Mouse (Mus musculus) gastrocnemius, postnatal 25 days (tissue): ENCODE measurements around the gene Prss21. TPM values are rescaled to one million over a fixed set of nuclear protein-coding genes. Genes with fewer than 3 reads are reported as not detected.

Experiments
- DNase-seq: peaks from one replicate; pipeline ENCODE4 v3.0.0; 2022
- long read RNA-seq, 2 experiments: library from polyadenylated mRNA; stranded (forward); transcript quantifications; one replicate each; pipeline ENCODE4 v2.0.0; 2021
- total RNA-seq, 2 experiments: library from RNA; stranded (reverse); gene quantifications; 1 replicate in 1 of 2; 2 replicates in 1 of 2; pipeline ENCODE4 v1.2.3; 2021

Gene Prss21
- total RNA-seq: not detected
- long read RNA-seq, experiment 1: 0 reads
- long read RNA-seq, experiment 2: 0 reads

DNA sequence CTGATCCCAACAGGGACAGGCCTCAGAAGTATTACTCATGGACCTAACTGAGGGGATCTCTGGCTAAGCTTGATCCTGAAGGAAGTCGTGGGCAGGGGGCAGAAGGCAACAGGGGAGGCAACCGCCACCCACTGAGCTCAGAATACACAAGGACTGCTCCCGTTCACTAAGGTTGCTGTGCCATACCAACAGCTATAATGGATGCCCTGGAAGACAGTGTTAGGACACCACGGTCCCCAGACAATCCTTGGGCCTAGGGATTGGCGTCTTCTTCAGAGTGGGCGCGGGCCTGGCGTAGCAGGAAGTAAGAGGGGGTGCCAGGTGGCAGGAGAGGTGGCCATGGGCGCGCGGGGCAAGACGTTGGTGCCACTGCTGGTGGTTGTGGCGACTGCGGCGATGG, at the start of gene Prss21:
TSS of gene Prss21 (plus strand) at position 301 of the 400 bp plus-strand sequence.
- no peak for DNase-seq

DNA sequence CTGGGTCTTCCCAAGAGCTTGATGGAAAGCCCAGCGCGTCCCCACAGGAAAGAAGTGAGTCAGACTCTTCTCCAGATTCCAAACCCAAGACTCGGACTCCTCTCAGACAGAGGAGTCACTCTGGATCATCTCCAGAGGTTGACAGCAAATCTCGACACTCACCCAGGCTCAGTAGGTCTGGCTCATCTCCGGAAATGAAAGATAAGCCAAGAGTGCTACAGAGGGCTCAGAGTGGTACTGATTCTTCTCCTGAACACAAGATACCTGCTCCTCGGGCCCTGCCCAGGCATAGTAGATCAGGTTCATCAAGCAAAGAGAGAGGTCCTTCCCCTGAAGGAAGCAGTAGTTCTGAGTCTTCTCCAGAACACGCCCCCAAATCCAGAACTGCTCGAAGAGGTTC, 49.3 kb upstream of the Prss21 start:
- DNase-seq: no peak

DNA sequence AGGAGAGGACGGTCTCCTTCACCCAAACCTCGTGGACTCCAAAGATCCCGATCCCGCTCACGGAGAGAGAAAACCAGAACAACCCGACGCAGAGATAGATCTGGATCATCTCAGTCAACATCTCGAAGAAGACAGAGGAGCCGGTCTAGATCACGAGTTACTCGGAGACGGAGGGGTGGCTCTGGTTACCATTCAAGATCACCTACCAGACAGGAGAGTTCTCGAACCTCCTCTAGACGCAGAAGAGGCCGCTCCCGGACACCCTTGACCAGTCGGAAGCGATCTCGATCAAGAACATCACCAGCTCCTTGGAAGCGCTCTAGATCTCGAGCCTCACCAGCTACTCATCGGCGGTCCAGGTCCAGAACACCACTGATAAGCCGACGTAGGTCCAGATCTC, 48.6 kb upstream of the Prss21 start:
- no peak for DNase-seq

DNA sequence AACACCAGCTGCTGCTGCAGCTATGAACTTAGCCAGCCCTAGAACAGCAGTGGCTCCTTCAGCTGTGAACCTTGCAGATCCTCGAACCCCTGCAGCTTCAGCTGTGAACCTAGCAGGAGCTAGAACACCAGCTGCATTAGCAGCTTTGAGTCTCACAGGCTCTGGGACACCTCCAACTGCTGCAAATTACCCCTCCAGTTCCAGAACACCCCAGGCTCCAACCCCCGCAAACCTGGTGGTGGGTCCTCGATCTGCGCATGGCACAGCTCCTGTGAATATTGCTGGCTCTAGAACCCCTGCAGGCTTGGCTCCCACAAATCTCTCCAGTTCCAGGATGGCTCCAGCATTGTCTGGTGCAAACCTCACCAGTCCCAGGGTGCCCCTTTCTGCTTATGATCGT, 47.1 kb upstream of the Prss21 start:
- DNase-seq: no peak

DNA sequence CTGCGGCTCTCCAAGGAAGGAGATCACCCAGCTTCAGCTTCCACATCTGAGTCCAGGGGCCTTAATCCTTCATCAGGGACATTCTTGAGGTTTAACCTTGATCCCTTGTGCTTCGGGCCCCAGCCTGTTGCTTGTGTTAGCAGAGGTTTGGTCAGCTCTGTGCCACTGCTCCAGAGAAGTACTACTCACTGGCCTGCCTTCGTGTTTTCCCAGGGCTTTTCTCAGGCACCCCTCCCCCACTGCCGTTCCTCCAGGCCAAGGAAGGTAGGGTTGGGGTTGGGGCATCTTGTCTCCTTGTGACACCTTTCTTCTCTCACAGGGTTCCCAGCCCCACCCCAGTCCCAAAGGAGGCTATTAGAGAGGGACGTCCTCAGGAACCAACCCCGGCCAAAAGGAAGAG, 45.8 kb upstream of the Prss21 start:
- DNase-seq: no peak

DNA sequence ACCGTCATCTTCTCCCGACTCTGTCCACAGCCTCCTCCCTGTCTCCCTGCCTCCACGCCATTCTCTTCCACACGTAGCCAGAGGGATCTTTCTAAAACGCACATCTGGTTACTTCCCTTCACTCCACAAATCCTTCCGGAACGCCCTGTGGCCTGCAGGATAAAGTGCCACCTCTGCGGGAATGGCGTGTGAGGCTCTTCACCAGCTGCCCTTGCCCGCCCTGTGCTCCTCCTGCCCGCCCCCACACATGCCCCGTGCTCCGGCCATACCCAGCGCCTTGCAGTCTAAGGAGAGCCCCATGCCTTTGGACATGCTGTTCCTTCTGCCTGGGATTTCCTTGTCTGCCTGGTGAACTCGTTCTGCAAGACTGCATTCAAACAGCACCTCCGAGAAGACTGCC, 44.8 kb upstream of the Prss21 start:
- no peak for DNase-seq

DNA sequence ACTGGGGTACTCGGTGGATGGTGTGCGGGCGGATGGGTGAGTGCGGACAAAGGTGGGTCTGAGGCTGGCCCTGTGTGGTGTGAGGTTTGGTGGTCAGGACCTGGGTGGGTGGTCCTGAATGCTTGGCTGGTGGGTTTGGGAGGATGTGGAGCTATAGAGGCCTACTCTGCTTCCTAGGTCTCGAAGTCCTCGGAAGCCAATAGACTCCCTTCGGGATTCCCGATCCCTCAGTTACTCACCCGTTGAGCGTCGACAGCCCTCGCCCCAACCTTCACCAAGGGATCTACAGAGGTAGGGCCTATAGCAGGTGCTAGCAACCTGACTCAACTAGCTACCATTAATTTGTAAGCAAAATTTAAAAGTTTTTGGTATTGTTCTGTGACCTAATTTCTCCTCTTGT, 44.2 kb upstream of the Prss21 start:
- DNase-seq: no peak

DNA sequence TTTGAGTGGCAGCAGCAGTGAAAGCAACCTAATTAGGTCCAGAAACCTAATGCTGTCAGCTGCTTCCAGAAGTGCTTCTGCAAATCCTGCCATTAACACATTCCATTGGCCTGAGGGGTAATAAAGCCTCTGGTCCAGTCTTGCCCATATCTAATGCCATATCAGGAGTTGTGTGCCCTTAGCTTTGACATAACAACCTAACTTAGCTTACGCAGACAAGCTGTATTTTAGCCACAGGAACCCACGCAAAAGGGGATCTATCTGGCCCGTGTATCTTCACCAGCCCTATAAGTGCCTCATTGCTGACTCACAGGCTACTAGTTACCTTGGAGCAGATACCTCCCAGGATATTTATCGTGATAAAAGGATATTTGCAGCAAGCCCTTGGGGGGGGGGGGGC, 42.3 kb upstream of the Prss21 start:
- DNase-seq: no peak

DNA sequence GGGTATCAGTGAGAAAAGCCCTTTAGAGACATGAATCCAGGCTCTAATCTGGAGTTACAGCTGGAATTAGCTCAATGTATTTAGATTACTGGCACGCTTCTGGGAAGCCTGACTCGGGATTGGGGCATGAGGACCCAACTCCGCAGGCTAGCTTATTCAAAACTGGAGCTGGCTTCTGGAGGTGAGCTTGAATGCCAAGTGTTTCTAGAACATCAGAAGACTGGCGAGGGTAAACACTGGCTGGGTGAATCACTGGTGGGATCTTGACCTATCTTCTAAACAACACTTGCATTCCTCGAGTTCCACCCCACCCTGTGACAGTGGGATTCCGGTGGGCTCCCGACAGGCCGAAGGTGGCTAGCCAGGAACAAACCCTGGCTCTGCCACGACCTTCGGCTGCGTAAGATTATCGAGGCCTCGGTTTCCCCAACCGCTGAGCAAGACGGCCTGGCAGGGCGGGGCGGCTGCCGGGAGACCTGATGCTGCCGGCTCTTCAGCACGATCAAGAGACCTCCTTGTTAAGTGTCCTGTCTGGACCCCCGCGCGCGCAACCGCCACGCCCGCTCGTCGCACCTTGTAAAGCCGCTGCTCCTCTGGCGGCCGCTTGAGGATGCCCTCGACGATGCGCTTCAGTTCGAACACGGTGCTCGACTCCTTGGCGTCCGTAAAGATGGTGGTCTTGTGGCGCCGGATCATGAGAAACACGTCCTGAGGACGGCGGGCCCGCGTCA, 39.4 kb upstream of the Prss21 start:
- DNase-seq: peak; percentile 46

DNA sequence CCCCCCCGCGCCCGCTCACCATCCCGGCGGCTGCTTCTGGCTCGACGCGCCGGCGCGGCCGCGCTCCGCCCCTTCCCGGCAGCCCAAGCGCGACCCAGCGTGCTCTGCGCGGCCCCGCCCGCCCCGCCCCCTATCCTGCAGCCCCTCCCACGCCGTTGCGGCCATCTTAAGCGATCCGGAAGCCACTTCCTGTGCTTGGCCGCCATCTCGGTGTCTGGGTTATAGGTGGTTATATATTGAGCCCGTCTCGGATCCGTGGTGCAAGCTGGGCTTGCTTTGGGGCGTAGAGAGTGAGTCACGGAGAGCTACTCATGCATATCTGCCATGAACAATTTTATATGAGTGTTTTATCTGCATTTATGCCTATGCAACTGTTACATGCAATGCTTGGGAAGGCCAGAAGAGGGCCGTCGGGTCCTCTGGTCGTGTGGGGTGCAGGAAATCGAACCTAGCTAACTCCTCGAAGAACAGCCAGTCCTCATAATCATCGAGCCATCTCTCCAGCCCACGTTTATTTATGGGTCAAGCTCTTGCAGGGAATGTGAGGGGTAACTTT, 38.7 kb upstream of the Prss21 start, which contains the start of gene Elob:
TSS of gene Elob (minus strand) at position 73 of the 556 bp plus-strand sequence.
- peak; percentile 88 for DNase-seq

DNA sequence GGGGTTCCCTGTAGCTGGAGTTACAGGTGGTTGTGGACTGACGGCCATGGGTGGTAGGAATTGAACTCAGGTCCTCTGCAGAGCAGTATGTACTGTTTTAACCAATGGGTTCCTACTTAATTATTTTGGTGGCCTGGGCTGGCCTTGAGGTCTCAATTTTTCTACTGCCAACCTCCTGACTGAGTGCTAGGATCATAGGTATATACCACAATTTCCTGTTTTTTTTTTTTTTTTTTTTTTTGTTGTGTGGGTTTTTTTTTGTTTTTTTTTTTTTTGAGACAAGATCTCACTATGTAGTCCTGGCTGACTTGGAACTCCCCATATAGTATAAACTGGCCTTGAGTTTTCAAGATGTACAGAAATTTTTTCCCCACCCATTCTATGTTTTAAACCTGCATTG, 36.7 kb upstream of the Prss21 start:
- DNase-seq: no peak

DNA sequence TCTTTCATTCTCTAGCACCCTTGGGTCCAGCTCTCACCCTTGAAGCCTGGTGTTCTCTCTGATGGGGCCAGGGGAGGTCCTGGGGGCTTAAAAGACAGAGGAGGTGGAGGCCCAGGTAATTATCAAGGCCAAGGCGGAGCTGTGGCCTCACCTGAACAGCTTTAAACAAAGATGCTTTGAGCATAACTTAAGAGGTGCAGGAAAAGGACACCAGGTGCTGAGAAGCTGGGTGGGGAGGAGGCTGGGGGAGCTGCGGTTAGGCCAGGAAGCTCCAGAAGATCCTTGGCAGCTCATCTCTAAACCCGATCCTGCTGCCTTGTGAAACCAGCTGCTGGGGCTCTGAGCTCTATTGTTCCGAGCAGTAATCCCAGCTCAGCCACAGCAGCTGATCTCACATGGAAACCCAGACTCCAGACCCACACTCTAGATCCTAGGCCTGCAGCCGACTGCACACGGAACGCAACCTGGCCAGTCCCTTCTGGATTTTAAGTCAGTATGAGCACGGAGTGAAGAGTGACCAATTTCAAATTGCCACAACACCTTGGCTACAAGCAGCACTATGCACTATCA, 31.8 kb upstream of the Prss21 start, which contains the start of gene Prss33:
TSS of gene Prss33 (minus strand) at position 51 of the 570 bp plus-strand sequence.
- no peak for DNase-seq

DNA sequence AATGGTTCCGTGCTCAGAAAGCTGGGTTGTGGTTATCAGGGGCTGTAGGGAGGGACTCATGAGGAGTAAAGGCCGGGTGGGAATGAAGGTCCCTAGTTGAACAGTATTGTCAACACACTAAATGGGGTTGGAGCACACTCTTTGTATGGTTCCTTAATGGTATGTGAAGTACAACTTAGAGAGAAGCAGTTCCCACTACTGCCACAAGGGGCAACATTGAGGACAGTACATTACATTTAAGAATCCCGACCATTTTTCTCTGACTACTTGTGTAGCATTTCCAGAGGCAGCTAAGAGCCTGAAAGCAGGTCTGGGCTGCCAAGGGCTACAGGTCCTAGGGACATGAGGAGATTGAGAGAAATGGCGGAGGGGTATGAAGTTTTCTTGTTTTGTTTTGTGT, 26.7 kb upstream of the Prss21 start:
- DNase-seq: no peak

DNA sequence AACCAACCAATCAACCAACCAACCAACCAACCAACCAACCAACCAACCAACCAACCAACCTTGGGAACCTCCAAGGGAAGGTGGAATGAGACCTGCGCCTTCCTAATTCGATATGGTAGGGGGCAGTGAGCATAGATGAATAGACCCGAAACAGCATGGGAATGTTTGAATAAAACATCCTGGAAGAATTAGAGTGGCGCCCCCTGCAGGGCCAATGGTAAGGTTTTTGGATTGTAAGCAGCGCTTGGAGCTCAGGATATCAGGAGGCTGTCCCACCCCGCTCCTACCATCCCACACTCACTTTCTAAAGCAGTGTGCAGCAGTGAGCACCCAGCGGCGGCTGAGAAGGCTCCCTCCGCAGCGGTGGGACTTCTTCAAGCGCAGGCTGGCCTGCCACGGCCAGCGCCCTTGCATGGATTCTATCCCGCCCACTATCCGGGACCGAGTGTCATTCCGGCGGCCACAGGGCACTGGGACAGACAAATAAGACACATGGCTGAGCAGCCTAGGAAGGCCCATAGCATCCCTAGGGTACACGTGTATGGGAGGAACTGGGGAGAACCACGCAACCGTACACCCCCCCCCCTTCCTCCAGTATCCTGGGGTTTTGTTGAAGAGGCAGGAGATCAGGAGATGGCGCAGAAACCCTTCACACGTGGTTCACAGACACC, 24.6 kb upstream of the Prss21 start:
- DNase-seq: no peak

DNA sequence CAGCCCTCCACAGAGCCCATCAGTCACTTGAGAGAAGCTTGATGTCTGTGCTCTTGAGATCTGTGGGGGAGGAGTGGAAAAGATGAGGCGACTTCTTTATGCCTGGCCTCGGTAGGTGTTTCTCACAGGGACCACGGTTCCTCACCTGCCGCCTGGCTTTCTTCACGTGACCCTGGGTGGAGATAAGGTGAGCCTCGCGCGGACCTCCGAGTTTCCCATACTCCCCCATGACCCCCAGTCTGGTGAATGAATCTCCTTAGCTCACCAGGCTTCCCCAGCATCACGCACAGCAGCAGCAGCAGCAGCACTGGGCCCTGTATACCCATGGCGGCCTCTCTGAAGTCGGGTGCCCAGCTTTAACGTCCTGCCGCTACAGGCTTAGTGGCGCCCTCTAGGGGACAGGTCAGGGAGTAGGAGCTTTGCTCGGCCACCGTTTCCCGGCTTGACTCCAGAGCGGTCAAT, 24.0 kb upstream of the Prss21 start, which contains the start of the genes Prss32 and Prss41:
TSS of gene Prss32 (plus strand) at position 44 of the 462 bp plus-strand sequence.
TSS of gene Prss41 (minus strand) at position 361 of the 462 bp plus-strand sequence.
- DNase-seq: no peak

DNA sequence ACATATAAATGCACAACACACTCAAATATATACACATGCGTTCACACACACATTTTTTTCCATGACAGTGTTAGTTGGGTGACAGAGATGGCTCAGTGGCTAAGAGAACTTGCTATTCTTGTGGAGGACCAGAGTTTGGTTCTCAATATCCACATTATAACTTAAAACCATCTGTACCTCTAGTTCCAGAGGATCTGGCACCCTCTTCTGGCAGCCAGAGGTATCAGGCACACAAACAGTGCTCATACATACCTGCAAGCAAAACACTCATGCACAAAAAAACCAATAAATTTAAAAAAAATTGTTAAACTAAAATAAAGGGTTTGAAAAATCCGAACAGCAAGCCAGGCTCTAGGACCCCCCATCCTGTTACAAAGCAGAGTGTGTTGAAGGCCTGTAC, 17.8 kb upstream of the Prss21 start:
- no peak for DNase-seq

DNA sequence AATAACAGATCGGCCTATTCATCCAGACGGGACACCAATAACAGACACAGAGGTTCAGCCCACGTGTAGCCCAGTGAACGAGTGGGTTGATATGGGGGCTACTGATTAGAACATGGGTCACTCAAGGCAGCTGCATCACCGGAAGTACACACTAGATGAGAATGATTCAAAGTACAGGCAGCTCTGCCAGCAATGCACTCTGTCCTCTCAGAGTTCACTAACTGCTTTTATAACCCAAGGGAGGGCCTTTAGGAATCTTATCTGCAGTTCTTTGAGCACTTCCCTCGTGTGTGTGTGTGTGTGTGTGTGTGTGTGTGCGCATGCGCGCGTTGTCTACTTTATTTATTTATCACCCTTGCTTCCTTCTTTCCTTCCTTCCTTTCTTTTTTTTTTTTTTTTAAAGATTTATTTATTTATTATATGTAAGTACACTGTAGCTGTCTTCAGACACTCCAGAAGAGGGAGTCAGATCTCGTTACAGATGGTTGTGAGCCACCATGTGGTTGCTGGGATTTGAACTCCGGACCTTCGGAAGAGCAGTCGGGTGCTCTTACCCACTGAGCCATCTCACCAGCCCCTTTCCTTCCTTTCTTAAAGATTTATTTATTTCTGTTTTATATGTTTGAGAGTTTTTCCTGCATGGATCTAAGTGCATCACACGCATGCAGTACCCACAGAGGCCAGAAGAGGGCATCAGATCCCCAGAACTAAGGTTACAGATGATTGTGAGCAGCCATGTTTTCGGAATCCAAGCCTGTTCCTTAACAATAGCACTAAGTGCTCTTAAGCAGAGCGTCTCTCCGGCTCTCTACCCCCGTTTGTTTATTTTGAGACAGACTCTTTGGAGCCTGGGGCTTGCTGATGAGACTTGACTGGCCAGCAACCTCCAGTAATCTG, 16.8 kb upstream of the Prss21 start:
- DNase-seq: no peak

DNA sequence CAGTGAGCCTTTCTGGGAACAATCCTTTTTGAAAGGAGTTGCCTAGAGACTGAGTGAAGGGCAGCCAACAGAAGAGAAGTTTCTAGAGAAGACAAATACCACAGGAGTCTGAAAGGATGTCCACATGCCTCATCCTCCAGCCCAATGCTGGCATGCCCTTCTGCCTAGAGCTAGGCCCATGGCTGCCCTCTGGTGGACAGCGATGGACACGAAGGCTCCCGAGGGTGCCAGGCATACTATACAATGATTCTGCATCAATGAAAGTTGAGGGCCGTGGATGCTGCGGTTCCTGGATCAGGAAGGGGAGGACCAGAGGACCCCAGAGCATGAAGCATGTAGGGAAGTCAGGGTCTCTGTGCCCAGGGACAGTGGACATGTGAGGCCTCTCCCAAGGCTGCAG, 14.6 kb upstream of the Prss21 start:
- no peak for DNase-seq

DNA sequence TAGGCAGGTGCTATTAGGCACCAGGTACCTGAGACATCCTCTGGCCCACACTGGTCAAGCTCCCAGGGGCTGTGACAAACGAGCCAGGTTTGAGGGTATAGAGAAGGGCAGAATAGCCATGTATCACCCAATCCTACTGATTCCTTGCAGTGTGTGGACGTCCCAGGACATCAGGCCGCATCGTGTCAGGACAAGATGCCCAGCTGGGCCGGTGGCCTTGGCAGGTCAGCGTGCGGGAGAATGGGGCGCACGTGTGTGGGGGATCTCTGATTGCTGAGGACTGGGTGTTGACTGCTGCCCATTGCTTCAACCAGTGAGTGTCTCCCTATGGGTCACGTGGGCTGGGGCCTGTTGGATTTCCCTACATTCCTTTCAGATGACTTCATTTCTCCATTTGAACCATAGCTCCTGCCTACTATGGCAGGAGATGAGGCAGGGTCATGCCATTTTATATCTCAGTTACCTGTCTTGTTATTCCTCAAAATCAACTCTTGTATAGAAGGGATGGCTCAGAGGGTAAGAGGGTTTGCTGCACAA, 13.6 kb upstream of the Prss21 start:
- DNase-seq: no peak

DNA sequence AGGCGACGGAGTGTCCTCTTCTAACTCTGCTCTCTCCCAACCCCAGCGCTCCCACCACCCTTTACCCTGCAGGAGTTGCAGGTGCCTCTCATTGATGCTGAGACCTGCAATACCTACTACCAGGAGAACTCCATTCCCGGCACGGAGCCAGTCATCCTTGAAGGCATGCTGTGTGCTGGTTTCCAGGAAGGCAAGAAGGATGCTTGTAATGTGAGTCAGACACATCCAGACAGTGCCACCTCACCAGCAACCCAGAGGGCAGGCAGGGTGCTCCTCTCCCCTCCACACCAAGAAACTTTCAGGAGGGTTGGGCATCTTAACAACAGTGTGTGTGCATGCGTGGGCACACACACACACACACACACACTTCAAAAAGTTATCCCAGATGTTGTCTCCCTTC, 10.7 kb upstream of the Prss21 start:
- DNase-seq: no peak

DNA sequence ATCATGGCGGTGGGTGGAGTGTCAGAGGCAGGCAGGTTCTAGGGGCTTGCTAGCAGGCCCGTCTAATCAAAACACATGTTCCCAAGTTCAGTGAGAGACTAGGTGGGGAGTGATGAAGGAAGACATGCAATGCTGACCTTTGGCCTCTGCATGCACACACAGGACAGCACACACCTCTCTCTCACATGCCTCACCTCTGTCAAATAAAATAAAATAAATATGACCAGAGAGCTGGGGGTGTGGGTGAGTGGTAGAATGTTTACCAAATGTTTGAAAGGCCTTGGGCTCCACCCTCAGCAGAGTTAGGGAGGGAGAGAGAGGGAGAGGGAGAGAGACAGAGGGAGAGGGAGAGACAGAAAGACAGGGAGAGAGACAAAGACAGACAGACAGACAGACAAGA, 9.9 kb upstream of the Prss21 start:
- no peak for DNase-seq
